Mouse (Mus musculus): ENCODE results near the gene Ccnk. TPM values are rescaled to one million over a fixed set of nuclear protein-coding genes. Genes with fewer than 3 reads are reported as not detected.

Ccnk gene
- total and polyA plus RNA-seq, 2 experiments from 2014 or later = 1.9 to 13.5 TPM

GRCm38 (mm10) chr12:108221712-108222111 lies 42.3 kb downstream of the Ccnk start:
- TF ChIP-seq CTCF (IDR thresholded peaks at IDR 0.05; ENCODE audit: low read depth) = no peak
- WGBS = 82% methylated on average over 7 of the region's 7 CpGs
- Histone ChIP-seq H3K27me3 (ENCODE audit: insufficient read depth, low read length) (no peaks in the 10 kb centered on the region), H3K27ac (ENCODE audit: low read depth, low read length) (no peak overlapping the region), H3K9ac (no peak overlapping the region), H3K36me3 (ENCODE audit: insufficient read depth) (no peaks in the 10 kb centered on the region), H3K4me2 (ENCODE audit: low read depth) (no peak overlapping the region), H3K4me1 (ENCODE audit: insufficient read depth) (peaks cover 23% of the 10 kb centered on the region), H3K9me3 (ENCODE audit: low read length) (no peaks in the 10 kb centered on the region), H3K4me3 (ENCODE audit: low read depth, low read length) (no peak overlapping the region)
- DNase-seq = no peak
- no peak for ATAC-seq

DNA sequence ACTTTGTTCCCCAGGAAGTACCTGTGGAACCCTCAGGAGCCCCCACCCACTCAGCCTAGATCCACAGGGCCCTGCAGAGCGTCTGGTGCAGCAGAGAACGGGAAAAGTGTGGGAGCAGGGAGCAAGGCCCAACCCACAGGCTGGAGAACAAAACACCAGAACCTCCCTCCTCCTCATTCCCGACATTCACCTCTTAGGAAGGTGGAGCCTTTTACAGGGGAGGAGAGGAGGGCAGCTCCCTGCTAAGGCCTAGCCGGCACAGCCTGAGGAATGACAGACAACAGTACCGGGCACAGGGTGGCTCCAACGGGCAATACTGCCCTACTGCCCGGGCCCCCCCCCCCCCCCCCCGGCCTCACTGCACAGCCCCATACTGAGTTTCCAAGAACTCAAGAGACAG lies 44.0 kb downstream of the Ccnk start:
- no peak overlapping the region for H3K27ac ChIP-seq (ENCODE audit: low read depth, low read length)
- no peaks in the 10 kb centered on the region for H3K9me3 ChIP-seq (ENCODE audit: low read length)
- no peak overlapping the region for H3K4me3 ChIP-seq (ENCODE audit: low read depth, low read length)
- no peak overlapping the region for H3K9ac ChIP-seq
- no peaks in the 10 kb centered on the region for H3K27me3 ChIP-seq (ENCODE audit: insufficient read depth, low read length)
- TF ChIP-seq CTCF (IDR thresholded peaks at IDR 0.05; ENCODE audit: low read depth) = no peak
- DNase-seq (no peak), ATAC-seq (no peak)
- H3K36me3 ChIP-seq (ENCODE audit: insufficient read depth) = no peaks in the 10 kb centered on the region
- WGBS = 50% methylated on average over 8 of the region's 8 CpGs
- peaks cover 23% of the 10 kb centered on the region for H3K4me1 ChIP-seq (ENCODE audit: insufficient read depth)
- no peak overlapping the region for H3K4me2 ChIP-seq (ENCODE audit: low read depth)

DNA sequence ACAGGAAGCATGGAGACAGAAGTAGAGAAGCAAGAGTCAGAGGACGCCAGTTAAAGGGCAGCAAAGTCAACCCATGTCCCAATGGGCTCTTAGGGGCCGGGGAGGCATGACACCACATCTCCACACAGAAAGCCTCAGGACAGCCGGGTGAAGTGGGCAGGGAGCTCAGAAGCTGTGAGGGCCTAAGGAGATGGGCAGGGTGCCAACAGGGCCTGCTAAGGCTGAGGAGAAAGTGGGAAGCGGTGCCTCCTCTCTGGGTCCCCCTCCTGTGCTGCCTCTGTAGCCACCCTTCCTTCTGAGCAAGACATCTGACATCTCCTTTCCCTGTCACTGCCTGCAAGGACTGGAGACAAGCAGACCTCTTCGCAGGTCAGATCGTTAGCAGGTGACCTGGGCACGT lies 46.4 kb downstream of the Ccnk start:
- WGBS = 58% methylated on average over 7 of the region's 7 CpGs
- peaks cover 10% of the 10 kb centered on the region; the same call in 1 of the 2 replicates for H3K4me1 ChIP-seq (ENCODE audit: insufficient read depth)
- no peak overlapping the region for H3K9ac ChIP-seq
- no peaks in the 10 kb centered on the region for H3K27me3 ChIP-seq (ENCODE audit: insufficient read depth, low read length)
- H3K27ac ChIP-seq (ENCODE audit: low read depth, low read length) = no peak overlapping the region
- H3K4me2 ChIP-seq (ENCODE audit: low read depth) = no peak overlapping the region
- ATAC-seq (no peak), DNase-seq (no peak)
- no peaks in the 10 kb centered on the region for H3K9me3 ChIP-seq (ENCODE audit: low read length)
- no peak overlapping the region for H3K4me3 ChIP-seq (ENCODE audit: low read depth, low read length)
- H3K36me3 ChIP-seq (ENCODE audit: insufficient read depth) = no peaks in the 10 kb centered on the region
- no peak for TF ChIP-seq CTCF (IDR thresholded peaks at IDR 0.05; ENCODE audit: low read depth)

DNA sequence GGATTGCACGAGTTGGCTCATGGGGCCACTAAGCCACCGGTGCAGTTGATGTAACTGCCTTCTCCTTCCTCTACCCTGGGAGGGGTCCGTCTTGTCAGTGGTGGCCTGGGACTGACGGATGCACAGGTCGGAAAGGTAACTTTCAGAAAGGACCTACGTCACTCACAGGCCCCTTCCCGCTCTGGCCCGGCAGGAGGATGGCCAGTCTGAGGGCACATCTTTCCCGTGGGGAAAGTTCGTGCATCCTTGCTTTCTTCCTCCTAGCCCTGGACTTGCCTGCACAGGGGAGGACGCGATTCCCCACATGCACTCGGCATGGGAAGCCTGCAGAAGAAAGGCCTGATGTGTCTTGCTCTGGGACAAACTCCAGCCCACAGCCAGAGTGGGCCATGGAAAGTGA lies 46.8 kb downstream of the Ccnk start:
- no peak overlapping the region for H3K4me2 ChIP-seq (ENCODE audit: low read depth)
- WGBS = 79% methylated on average over 13 of the region's 13 CpGs
- DNase-seq (no peak), ATAC-seq (no peak)
- no peak overlapping the region for H3K9ac ChIP-seq
- no peaks in the 10 kb centered on the region for H3K27me3 ChIP-seq (ENCODE audit: insufficient read depth, low read length)
- H3K4me3 ChIP-seq (ENCODE audit: low read depth, low read length) = no peak overlapping the region
- H3K4me1 ChIP-seq (ENCODE audit: insufficient read depth) = peaks cover 6% of the 10 kb centered on the region; the same call in 1 of the 2 replicates
- no peaks in the 10 kb centered on the region for H3K36me3 ChIP-seq (ENCODE audit: insufficient read depth)
- H3K9me3 ChIP-seq (ENCODE audit: low read length) = no peaks in the 10 kb centered on the region
- TF ChIP-seq CTCF (IDR thresholded peaks at IDR 0.05; ENCODE audit: low read depth) = no peak
- H3K27ac ChIP-seq (ENCODE audit: low read depth, low read length) = no peak overlapping the region

DNA sequence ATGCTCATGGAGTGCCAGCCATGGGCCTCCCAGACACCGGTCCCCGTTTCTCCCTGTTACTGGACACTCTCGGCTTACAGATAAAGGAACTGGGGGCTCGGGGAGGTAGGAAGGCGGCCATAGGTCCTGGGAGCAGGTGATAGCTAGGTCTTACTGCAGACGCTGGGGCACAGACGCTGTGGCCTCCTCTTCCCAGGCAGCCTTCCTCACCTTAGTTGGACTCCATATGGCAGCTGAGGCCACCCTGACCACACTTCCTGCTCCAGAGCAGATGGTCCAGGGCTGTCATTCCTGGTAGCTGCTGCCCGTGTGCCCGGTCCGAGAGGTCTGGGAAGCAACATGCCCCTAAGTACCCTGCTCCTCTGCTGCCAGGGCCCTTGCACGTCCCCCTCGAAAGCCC lies 47.6 kb downstream of the Ccnk start:
- Histone ChIP-seq H3K9me3 (ENCODE audit: low read length) (no peaks in the 10 kb centered on the region), H3K4me1 (ENCODE audit: insufficient read depth) (peaks cover 2% of the 10 kb centered on the region; the same call in 1 of the 2 replicates), H3K4me2 (ENCODE audit: low read depth) (no peak overlapping the region), H3K27ac (ENCODE audit: low read depth, low read length) (no peak overlapping the region), H3K9ac (no peak overlapping the region), H3K4me3 (ENCODE audit: low read depth, low read length) (no peak overlapping the region), H3K27me3 (ENCODE audit: insufficient read depth, low read length) (no peaks in the 10 kb centered on the region), H3K36me3 (ENCODE audit: insufficient read depth) (no peaks in the 10 kb centered on the region)
- no peak for ATAC-seq
- DNase-seq = no peak
- no peak for TF ChIP-seq CTCF (IDR thresholded peaks at IDR 0.05; ENCODE audit: low read depth)
- 83% methylated on average over 12 of the region's 12 CpGs for WGBS

- Histone ChIP-seq H3K27ac (ENCODE audit: low read depth, low read length) (no peak overlapping the region), H3K4me3 (ENCODE audit: low read depth, low read length) (no peak overlapping the region), H3K9ac (no peak overlapping the region), H3K4me2 (ENCODE audit: low read depth) (no peak overlapping the region), H3K36me3 (ENCODE audit: insufficient read depth) (no peaks in the 10 kb centered on the region), H3K4me1 (ENCODE audit: insufficient read depth) (peaks cover 2% of the 10 kb centered on the region; the same call in 1 of the 2 replicates), H3K27me3 (ENCODE audit: insufficient read depth, low read length) (no peaks in the 10 kb centered on the region), H3K9me3 (ENCODE audit: low read length) (no peaks in the 10 kb centered on the region)
- DNase-seq (no peak), ATAC-seq (no peak)
- 88% methylated on average over 16 of the region's 16 CpGs for WGBS
- TF ChIP-seq CTCF (IDR thresholded peaks at IDR 0.05; ENCODE audit: low read depth) = no peak
Observed at GRCm38 (mm10) chr12:108227527-108227926, 48.1 kb downstream of the Ccnk start.

- Histone ChIP-seq H3K4me2 (ENCODE audit: low read depth) (no peak overlapping the region), H3K27me3 (ENCODE audit: insufficient read depth, low read length) (no peaks in the 10 kb centered on the region), H3K4me1 (ENCODE audit: insufficient read depth) (peaks cover 2% of the 10 kb centered on the region; the same call in 1 of the 2 replicates), H3K27ac (ENCODE audit: low read depth, low read length) (no peak overlapping the region), H3K4me3 (ENCODE audit: low read depth, low read length) (no peak overlapping the region), H3K36me3 (ENCODE audit: insufficient read depth) (no peaks in the 10 kb centered on the region), H3K9ac (no peak overlapping the region), H3K9me3 (ENCODE audit: low read length) (no peaks in the 10 kb centered on the region)
- DNase-seq = no peak
- no peak for TF ChIP-seq CTCF (IDR thresholded peaks at IDR 0.05; ENCODE audit: low read depth)
- 86% methylated on average over 12 of the region's 12 CpGs for WGBS
- ATAC-seq = no peak
Observed at GRCm38 (mm10) chr12:108230077-108230476, 50.7 kb downstream of the Ccnk start.
